Mouse (Mus musculus) natural killer cell, adult 2 months (primary cell): ENCODE measurements at regions not wholly inside any gene's neighbourhood (a gene's known extent, or its start where the extent isn't known, plus 50 kb on each side); places are given as distances from the start of the nearest gene placed in this dataset.

ENCODE experiments used
- DNase-seq, 2 experiments: peaks; one replicate each; pipeline ENCODE4 v3.0.0; 2022; ENCODE audit warnings: low spot score in 2 of 2

DNA sequence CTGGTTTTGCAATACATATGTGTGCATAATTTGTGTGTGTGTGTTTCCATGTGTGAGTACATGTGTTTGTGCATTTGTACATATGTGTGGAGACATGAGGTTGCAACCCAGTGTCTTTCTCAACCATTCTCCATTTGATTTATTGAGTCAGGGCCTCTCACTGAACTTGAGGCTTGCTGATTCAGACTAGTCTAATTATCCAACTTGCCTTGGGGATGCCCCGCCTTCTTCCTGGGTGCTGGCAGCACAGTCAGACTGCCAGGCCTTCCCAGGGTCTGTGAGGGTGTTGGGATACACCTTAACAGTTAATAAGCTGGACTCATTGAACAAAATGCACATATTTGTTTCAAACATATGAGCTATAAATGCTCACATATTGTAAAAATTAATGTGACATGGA lies 56.1 kb upstream of the Pde7b start:
- no peak for DNase-seq

DNA sequence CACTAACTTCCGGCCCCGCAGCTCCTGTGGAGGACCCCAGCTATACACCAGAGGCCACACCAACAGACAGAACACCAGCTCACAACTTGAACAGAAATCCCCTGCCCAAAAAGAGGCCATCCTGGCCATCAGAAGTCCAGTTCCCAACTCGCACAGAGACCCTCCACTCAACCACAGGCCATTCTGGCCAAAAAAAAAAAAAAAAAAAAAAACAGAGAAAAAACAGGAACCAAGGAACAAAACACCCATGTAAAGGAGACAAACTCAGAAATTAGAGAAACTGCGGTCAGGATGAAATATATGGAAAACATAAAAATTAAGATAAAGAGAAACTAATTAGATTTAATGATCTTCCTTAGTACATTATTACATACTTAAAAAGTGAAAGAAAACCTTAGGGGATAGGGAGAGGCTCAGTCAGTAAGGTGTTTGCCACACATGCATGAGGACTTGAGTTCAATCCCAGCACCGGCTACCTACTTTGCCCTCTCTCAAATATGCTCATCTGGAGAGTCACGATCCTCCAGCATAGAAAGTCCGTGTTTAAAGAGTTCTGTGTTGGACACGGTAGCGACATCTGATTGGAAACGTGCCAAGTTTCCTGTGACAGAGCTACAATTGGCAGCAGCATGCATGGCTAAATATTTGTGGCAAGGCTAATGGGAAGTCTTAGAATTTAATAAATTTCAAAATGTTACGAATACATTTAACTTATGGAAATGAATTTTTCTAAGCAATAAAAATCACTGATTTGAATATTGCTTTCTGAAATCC lies 51.9 kb upstream of the Pde7b start:
- DNase-seq: no peak

DNA sequence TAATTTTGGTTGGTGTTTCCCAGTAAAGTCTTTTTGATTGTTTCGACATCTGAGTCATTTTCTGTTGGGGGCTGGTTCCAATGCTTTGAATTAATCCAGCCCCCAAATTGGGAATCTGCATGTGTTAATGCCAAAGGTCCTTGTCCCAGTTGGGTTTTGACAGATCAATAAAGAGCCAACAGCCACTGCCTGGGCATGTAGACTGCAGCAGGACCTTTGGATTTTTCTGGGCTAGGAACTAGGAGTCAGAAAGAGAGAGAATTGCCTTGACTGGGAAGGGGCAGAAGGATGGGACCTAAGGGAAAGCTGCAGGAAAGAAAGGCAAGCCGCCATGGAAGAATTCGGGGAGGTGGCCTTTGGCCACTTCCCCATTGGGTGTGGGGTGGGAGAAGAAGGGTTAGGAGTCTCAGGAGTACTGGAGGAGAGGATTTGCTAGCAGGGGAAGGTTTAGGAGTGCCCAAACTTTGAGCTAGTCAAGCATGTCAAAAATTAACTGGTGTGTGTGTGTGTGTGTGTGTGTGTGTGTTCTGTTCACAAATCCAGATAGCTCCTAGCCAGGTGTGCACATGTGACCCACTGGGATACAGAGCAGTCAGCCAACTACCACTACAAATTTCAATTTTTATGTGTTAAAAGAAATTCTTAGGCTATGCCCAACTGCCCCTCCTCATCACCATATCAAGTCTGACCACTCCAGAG lies 51.0 kb upstream of the Pde7b start:
- no peak for DNase-seq
